Mouse (Mus musculus): ENCODE results near the gene Map3k3. TPM values are rescaled to one million over a fixed set of nuclear protein-coding genes. Genes with fewer than 3 reads are reported as not detected.
"Not testable (repeated sequence)": the region's sequence is repeated elsewhere in the genome, so short reads cannot be mapped to it uniquely, and the experiment has no call there.

Gene Map3k3
- polyA plus RNA-seq, 1 experiment from 2014 or later, result 25.1 TPM

- 11% methylated on average over 19 of the region's 19 CpGs for WGBS
- no peaks in the 10 kb centered on the region for H3K27me3 ChIP-seq (ENCODE audit: insufficient read depth, poor library complexity, severe bottlenecking)
- peak overlapping the region; percentile 88 for H3K27ac ChIP-seq
- H3K4me3 ChIP-seq, result peak overlapping the region; percentile 82
- peaks cover 10% of the 10 kb centered on the region for H3K4me1 ChIP-seq
- H3K9me3 ChIP-seq, result no peaks in the 10 kb centered on the region
- peaks cover 15% of the 10 kb centered on the region for H3K36me3 ChIP-seq
- no peak for DNase-seq (ENCODE audit: low spot score)
Measured at GRCm38 (mm10) chr11:106192657-106193370, 108.4 kb downstream of the Map3k3 start.

- peak; percentile 99 for DNase-seq (ENCODE audit: low spot score)
- H3K4me3 ChIP-seq, result peak overlapping the region; percentile 82
- under 1% methylated on average over 41 of the region's 44 CpGs for WGBS
Measured at GRCm38 (mm10) chr11:106193371-106194154, 109.2 kb downstream of the Map3k3 start.

DNA sequence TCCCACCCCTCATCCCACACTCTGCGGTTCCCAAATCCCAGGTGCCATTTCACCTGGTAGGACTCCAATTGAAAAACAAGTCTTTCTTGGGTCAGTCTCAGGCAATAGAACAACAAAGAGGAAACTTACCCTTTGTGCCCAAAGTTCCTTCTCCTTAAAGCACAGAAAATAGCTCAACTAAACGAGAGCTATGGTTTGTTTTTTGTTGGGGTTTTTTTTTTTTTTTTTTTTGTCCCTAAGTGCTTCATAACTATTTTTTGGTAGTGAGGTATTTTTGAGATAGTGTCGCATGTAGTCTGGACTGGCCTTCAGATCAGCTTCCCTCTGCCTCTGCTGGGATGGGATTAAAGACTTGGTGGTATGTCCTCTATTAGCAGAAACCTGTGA lies 109.7 kb downstream of the Map3k3 start:
- Histone ChIP-seq H3K4me3 (peak overlapping the region; percentile 82), H3K27me3 (ENCODE audit: insufficient read depth, poor library complexity, severe bottlenecking) (no peaks in the 10 kb centered on the region), H3K4me1 (peaks cover 10% of the 10 kb centered on the region), H3K36me3 (peaks cover 25% of the 10 kb centered on the region), H3K27ac (peak overlapping the region; percentile 88), H3K9me3 (no peaks in the 10 kb centered on the region)
- DNase-seq (ENCODE audit: low spot score), result no peak
- WGBS, result 39% methylated on average over 3 of the region's 3 CpGs

More at GRCm38 (mm10) chr11:106193371-106194154, 109.2 kb downstream of the Map3k3 start:
- Histone ChIP-seq H3K27me3 (ENCODE audit: insufficient read depth, poor library complexity, severe bottlenecking) (no peaks in the 10 kb centered on the region), H3K27ac (peak overlapping the region; percentile 88), H3K36me3 (peaks cover 22% of the 10 kb centered on the region), H3K9me3 (no peaks in the 10 kb centered on the region), H3K4me1 (peaks cover 10% of the 10 kb centered on the region)

- Histone ChIP-seq H3K4me3 (no peak overlapping the region), H3K27me3 (ENCODE audit: insufficient read depth, poor library complexity, severe bottlenecking) (no peaks in the 10 kb centered on the region), H3K27ac (no peak overlapping the region), H3K4me1 (peaks cover 10% of the 10 kb centered on the region), H3K36me3 (peaks cover 25% of the 10 kb centered on the region), H3K9me3 (no peaks in the 10 kb centered on the region)
- WGBS, result 89% methylated on average over 7 of the region's 7 CpGs
- DNase-seq (ENCODE audit: low spot score), result peak; percentile 60
Measured at GRCm38 (mm10) chr11:106194891-106195290, 110.5 kb downstream of the Map3k3 start.

- Histone ChIP-seq H3K27ac (no peak overlapping the region), H3K4me1 (peaks cover 10% of the 10 kb centered on the region), H3K9me3 (no peaks in the 10 kb centered on the region), H3K36me3 (peaks cover 29% of the 10 kb centered on the region), H3K27me3 (ENCODE audit: insufficient read depth, poor library complexity, severe bottlenecking) (no peaks in the 10 kb centered on the region), H3K4me3 (no peak overlapping the region)
- no peak for DNase-seq (ENCODE audit: low spot score)
Measured at GRCm38 (mm10) chr11:106195341-106195740, 110.9 kb downstream of the Map3k3 start.

- DNase-seq (ENCODE audit: low spot score), result no peak
- peaks cover 56% of the 10 kb centered on the region for H3K36me3 ChIP-seq
- no peaks in the 10 kb centered on the region for H3K27me3 ChIP-seq (ENCODE audit: insufficient read depth, poor library complexity, severe bottlenecking)
- 0 out of 2 replicates have a peak, but pooled peaks cover 4% of the 10 kb centered on the region for H3K4me1 ChIP-seq
- no peaks in the 10 kb centered on the region for H3K9me3 ChIP-seq
- H3K27ac ChIP-seq, result no peak overlapping the region
- no peak overlapping the region for H3K4me3 ChIP-seq
- WGBS, result 82% methylated on average over 4 of the region's 4 CpGs
Measured at GRCm38 (mm10) chr11:106198277-106198676, 113.9 kb downstream of the Map3k3 start.

GRCm38 (mm10) chr11:106199997-106200396 lies 115.6 kb downstream of the Map3k3 start:
- not testable (repeated sequence) for H3K27ac ChIP-seq; H3K4me1 ChIP-seq; DNase-seq (ENCODE audit: low spot score); H3K4me3 ChIP-seq; H3K9me3 ChIP-seq; H3K27me3 ChIP-seq (ENCODE audit: insufficient read depth, poor library complexity, severe bottlenecking)
- WGBS, result 93% methylated on average over 7 of the region's 7 CpGs
- peaks cover 73% of the 10 kb centered on the region for H3K36me3 ChIP-seq

GRCm38 (mm10) chr11:106200756-106201155 lies 116.3 kb downstream of the Map3k3 start:
- Histone ChIP-seq H3K27me3 (ENCODE audit: insufficient read depth, poor library complexity, severe bottlenecking) (no peaks in the 10 kb centered on the region), H3K9me3 (no peaks in the 10 kb centered on the region), H3K4me3 (no peak overlapping the region), H3K36me3 (peaks cover 80% of the 10 kb centered on the region), H3K27ac (no peak overlapping the region), H3K4me1 (no peaks in the 10 kb centered on the region)
- WGBS, result 72% methylated on average over 6 of the region's 6 CpGs
- no peak for DNase-seq (ENCODE audit: low spot score)

DNA sequence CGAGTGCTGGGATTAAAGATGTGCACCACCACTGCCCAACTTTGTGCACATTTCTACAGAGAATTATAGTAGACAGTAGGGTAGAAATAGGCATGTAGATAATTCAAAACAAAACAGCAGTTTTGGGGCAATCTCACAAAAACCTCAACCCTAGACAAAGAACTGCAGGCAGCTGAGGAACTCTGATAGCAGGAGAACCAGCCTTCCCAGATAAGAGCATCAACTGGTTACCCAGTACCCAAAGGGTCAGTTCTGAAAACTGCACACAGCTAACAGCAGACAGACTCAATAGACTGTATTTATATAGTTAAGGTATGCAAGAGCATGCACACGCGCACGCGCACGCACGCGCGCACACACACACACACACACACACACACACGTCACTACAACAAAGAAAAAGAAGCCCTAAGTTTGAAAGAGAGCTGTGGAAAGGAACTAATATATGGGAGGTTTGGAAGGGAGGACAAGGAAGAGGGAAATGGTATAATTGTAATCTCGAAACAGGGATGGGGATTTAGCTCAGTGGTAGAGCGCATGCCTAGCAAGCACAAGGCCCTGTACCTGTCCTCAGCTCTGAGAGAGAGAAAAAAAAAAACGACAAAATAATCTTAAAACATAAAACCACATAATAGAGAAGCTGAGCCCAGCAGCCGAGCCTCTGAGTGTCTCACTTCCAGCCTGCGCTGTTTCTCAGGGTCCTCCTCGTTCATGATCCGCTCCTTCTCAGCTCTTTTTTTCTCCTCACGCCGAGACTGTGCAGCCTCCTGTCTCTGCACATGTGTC lies 117.1 kb downstream of the Map3k3 start:
- Histone ChIP-seq H3K27me3 (ENCODE audit: insufficient read depth, poor library complexity, severe bottlenecking) (no peaks in the 10 kb centered on the region), H3K36me3 (peaks cover 80% of the 10 kb centered on the region), H3K4me3 (no peak overlapping the region), H3K27ac (no peak overlapping the region), H3K9me3 (no peaks in the 10 kb centered on the region), H3K4me1 (no peaks in the 10 kb centered on the region)
- WGBS, result 91% methylated on average over 19 of the region's 19 CpGs
- no peak for DNase-seq (ENCODE audit: low spot score)

DNA sequence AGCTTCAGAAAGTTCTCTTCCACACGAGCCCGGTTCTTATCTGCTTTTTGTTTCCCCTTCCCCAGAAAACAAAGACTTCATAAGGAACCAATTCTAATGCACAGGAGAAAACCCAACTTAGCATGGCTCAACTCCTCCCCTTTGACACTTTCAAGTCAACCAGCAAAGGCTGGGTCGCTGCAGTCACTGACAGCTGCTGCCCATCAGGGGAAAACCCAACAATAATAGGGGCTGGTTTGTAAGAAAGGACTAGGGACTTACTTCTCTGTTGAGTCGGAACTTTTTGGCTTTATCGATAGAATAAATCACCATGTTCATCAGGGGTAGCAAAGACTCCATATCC lies 117.7 kb downstream of the Map3k3 start, which contains the start of gene Strada:
TSS of gene Strada (minus strand) at position 46 of the 343 bp plus-strand sequence.
- WGBS, result 76% methylated on average over 5 of the region's 5 CpGs
- H3K27ac ChIP-seq, result no peak within 1 kb of the TSS

More for the DNA sequence above, 117.7 kb downstream of the Map3k3 start, which contains the start of gene Strada:
- H3K4me3 ChIP-seq, result no peak within 1 kb of the TSS
- no peaks in the 10 kb centered on the region for H3K9me3 ChIP-seq
- H3K36me3 ChIP-seq, result peaks cover 80% of the 10 kb centered on the region
- H3K4me1 ChIP-seq, result no peaks in the 10 kb centered on the region
- no peaks in the 10 kb centered on the region for H3K27me3 ChIP-seq (ENCODE audit: insufficient read depth, poor library complexity, severe bottlenecking)
- DNase-seq (ENCODE audit: low spot score), result no peak
